Mouse (Mus musculus): ENCODE data around the gene Pex16.

Pex16 gene

GRCm38 (mm10) chr2:92423156-92423555 lies 48.7 kb downstream of the Pex16 start:
- no peak for DNase-seq (ENCODE audit: low spot score)

- peak; percentile 88 for DNase-seq (ENCODE audit: low spot score)
These were observed 49.4 kb downstream of the Pex16 start for GRCm38 (mm10) chr2:92423702-92424461.

GRCm38 (mm10) chr2:92424462-92425308 lies 50.2 kb downstream of the Pex16 start:
- peak; percentile 72 for DNase-seq (ENCODE audit: low spot score)

- DNase-seq (ENCODE audit: low spot score): no peak
These were observed 50.9 kb downstream of the Pex16 start for GRCm38 (mm10) chr2:92425366-92425765.

GRCm38 (mm10) chr2:92426426-92426825 lies 52.0 kb downstream of the Pex16 start:
- DNase-seq (ENCODE audit: low spot score): peak; percentile 34

GRCm38 (mm10) chr2:92427882-92428281 lies 53.4 kb downstream of the Pex16 start:
- peak; percentile 29 for DNase-seq (ENCODE audit: low spot score)

- DNase-seq (ENCODE audit: low spot score): no peak
These were observed 55.6 kb downstream of the Pex16 start for GRCm38 (mm10) chr2:92430089-92430488.

All from testis, postnatal 14 days (tissue).